Mouse (Mus musculus) limb, embryonic 13.5 days (tissue): Measurements from ENCODE around the gene Scn1b. TPM values are rescaled to one million over a fixed set of nuclear protein-coding genes. Genes with fewer than 3 reads are reported as not detected.

Source experiments
- ATAC-seq: fragments of 200-750 bp; cut with Nextera tagmentation; 2 replicates; pipeline ENCODE4 v1.8.0; 2017; ENCODE audit warnings: low read depth, moderate number of reproducible peaks, moderate TSS enrichment; ENCODE audit not compliant: low FRiP score
- H3K27ac ChIP-seq: fragments of 300-500 bp; sonication (generic); 2 replicates; pipeline ENCODE4 v1.5.1; 2015; ENCODE audit warnings: inconsistent platforms, mild to moderate bottlenecking, moderate library complexity
- H3K27me3 ChIP-seq: fragments of 300-500 bp; sonication (generic); 2 replicates; pipeline ENCODE4 v1.6.1; 2015; ENCODE audit warnings: mild to moderate bottlenecking, inconsistent platforms
- H3K36me3 ChIP-seq: fragments of 300-500 bp; sonication (generic); 2 replicates; pipeline ENCODE4 v1.6.1; 2015; ENCODE audit warnings: inconsistent platforms, mild to moderate bottlenecking, moderate library complexity
- H3K4me1 ChIP-seq: fragments of 300-500 bp; sonication (generic); 2 replicates; pipeline ENCODE4 v1.6.1; 2015; ENCODE audit warnings: inconsistent platforms
- H3K4me2 ChIP-seq: fragments of 300-500 bp; sonication (generic); replicated peaks from 2 replicates; pipeline ENCODE4 v1.6.1; 2015; ENCODE audit warnings: inconsistent platforms, mild to moderate bottlenecking, moderate library complexity
- H3K4me3 ChIP-seq: fragments of 300-500 bp; sonication (generic); 2 replicates; pipeline ENCODE4 v1.5.1; 2015; ENCODE audit warnings: moderate library complexity, mild to moderate bottlenecking, inconsistent platforms
- H3K9ac ChIP-seq: fragments of 300-500 bp; sonication (generic); 2 replicates; pipeline ENCODE4 v1.6.1; 2015; ENCODE audit warnings: mild to moderate bottlenecking, inconsistent platforms
- H3K9me3 ChIP-seq: fragments of 300-500 bp; sonication (generic); 2 replicates; pipeline ENCODE4 v1.6.1; 2016; ENCODE audit warnings: inconsistent platforms
- WGBS: fragments of 180-500 bp; shearing (Covaris S2); methylation state at CpG from one replicate; pipeline ENCODE4 v1.1.7; 2015; 5-methylcytosine and 5-hydroxymethylcytosine counted together
- polyA plus RNA-seq: library from polyadenylated mRNA; unstranded; fragments of >200 nt; fragmentation: Nextera tagmentation; extraction: Ambion mirVana; gene quantifications from 2 replicates; pipeline ENCODE4 v1.2.1, GENCODE M21; 2015

The Scn1b gene
- polyA plus RNA-seq, 1 experiment from 2014 or later, result 4.5 TPM

DNA sequence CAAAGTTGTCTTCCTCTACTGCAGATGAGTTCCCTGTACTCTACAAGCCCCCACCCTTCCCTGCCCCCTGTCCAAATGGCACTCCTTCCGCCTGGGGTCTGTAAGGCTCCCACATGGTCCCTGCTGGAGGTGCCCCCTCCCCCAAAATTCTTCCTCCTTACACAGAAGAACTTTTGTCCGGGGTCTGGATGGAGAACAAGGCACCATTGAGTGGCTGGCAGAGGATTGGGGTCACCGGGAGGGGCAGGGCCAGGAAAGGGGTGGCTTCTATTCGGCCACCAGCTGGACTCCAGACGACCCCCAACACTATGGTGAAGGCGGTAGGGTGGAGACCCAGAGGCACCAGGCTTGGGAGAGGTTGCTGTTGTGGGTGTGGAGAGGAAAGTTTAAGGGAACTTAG, 49.3 kb downstream of the Scn1b start:
- 48% methylated on average over 6 of the region's 6 CpGs for WGBS
- peak; percentile 69 for ATAC-seq
- H3K9ac ChIP-seq, result no peak overlapping the region
- no peaks in the 10 kb centered on the region for H3K27me3 ChIP-seq
- H3K27ac ChIP-seq, result peak overlapping the region; percentile 59; the same call in 1 of the 2 replicates
- H3K4me1 ChIP-seq, result peaks cover 23% of the 10 kb centered on the region
- H3K4me2 ChIP-seq, result peak overlapping the region; percentile 19
- no peaks in the 10 kb centered on the region for H3K36me3 ChIP-seq
- no peak overlapping the region for H3K4me3 ChIP-seq
- H3K9me3 ChIP-seq, result no peaks in the 10 kb centered on the region

GRCm38 (mm10) chr7:31076492-31076891, 50.3 kb downstream of the Scn1b start, which contains the start of gene Fxyd3:
TSS of gene Fxyd3 (minus strand) at chr7:31076704.
- H3K27me3 ChIP-seq, result no peaks in the 10 kb centered on the region
- peak within 1 kb of the TSS; percentile 41 for H3K4me2 ChIP-seq
- peak within 1 kb of the TSS; percentile 40; the same call in 1 of the 2 replicates for H3K27ac ChIP-seq
- 43% methylated on average over 5 of the region's 5 CpGs for WGBS
- no peaks in the 10 kb centered on the region for H3K9me3 ChIP-seq
- H3K4me1 ChIP-seq, result peaks cover 23% of the 10 kb centered on the region
- no peak within 1 kb of the TSS for H3K9ac ChIP-seq
- peak within 1 kb of the TSS; percentile 7; the same call in 1 of the 2 replicates for H3K4me3 ChIP-seq
- H3K36me3 ChIP-seq, result no peaks in the 10 kb centered on the region
- no peak for ATAC-seq

- WGBS, result 69% methylated on average over 5 of the region's 5 CpGs
- ATAC-seq, result no peak
- no peaks in the 10 kb centered on the region for H3K27me3 ChIP-seq
Observed at GRCm38 (mm10) chr7:31074713-31075069, 52.1 kb downstream of the Scn1b start.

DNA sequence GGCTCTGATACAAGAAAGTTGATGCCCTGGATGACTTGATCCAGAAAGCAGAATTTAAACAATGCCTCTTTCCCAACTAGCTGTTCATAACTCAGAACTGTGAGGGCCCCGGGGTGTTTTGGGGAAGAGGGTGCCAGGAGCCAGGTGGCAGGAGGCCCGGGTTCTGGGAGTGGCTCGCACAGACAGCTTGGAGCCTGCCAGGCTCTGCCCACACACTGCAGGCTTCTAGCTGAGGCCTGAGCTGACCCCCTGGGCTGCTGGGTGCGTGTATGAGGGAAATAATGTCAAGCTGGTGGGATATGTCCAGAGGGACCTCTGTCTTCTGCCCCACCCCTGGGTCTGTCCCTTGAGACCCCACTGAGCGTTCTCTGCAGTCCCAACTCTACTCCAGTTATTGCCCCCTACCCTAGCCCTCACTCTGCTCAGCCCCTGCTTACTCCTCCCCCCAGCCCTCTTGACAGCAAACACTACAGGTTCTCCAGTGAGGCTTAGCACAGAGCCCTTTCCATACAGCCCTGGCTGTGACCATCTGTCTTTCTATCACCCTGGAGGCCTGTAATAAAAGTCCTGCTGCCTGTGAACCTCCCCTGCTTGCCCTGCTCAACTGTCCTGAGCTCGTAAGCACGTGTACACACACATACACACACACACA, 52.6 kb downstream of the Scn1b start:
- Histone ChIP-seq H3K4me1 (peaks cover 23% of the 10 kb centered on the region), H3K9ac (no peak overlapping the region), H3K27me3 (no peaks in the 10 kb centered on the region), H3K27ac (no peak overlapping the region), H3K9me3 (no peaks in the 10 kb centered on the region), H3K4me3 (no peak overlapping the region), H3K4me2 (no peak overlapping the region), H3K36me3 (no peaks in the 10 kb centered on the region)
- no peak for ATAC-seq
- 51% methylated on average over 7 of the region's 7 CpGs for WGBS

More at GRCm38 (mm10) chr7:31074713-31075069, 52.1 kb downstream of the Scn1b start:
- H3K4me2 ChIP-seq, result no peak overlapping the region
- H3K9ac ChIP-seq, result no peak overlapping the region
- no peak overlapping the region for H3K27ac ChIP-seq
- H3K9me3 ChIP-seq, result no peaks in the 10 kb centered on the region
- peaks cover 23% of the 10 kb centered on the region for H3K4me1 ChIP-seq
- H3K4me3 ChIP-seq, result no peak overlapping the region
- no peaks in the 10 kb centered on the region for H3K36me3 ChIP-seq

DNA sequence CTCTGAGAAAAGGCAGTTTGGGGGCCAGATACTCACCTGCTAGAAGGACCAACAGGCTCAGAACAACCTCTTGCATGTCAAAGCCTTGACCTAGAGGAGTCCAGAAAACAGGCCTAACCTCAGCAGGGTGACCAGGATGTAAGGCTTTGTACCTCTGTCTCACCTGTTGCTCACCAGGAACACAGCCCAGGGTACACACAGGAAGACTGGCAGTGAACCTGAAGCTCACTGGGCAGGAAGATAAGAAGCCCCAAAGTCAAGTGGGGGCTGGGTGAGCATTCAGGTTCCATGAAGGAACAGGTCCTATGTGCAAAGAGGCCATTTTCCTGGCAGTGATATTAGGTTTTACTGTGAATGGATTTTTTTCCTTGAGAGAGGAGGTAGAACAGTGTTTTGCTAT, 53.3 kb downstream of the Scn1b start:
- H3K27ac ChIP-seq, result no peak overlapping the region
- H3K27me3 ChIP-seq, result no peaks in the 10 kb centered on the region
- H3K4me2 ChIP-seq, result no peak overlapping the region
- no peak for ATAC-seq
- H3K4me3 ChIP-seq, result no peak overlapping the region
- no peaks in the 10 kb centered on the region for H3K36me3 ChIP-seq
- H3K4me1 ChIP-seq, result peaks cover 27% of the 10 kb centered on the region
- no peak overlapping the region for H3K9ac ChIP-seq
- H3K9me3 ChIP-seq, result no peaks in the 10 kb centered on the region

DNA sequence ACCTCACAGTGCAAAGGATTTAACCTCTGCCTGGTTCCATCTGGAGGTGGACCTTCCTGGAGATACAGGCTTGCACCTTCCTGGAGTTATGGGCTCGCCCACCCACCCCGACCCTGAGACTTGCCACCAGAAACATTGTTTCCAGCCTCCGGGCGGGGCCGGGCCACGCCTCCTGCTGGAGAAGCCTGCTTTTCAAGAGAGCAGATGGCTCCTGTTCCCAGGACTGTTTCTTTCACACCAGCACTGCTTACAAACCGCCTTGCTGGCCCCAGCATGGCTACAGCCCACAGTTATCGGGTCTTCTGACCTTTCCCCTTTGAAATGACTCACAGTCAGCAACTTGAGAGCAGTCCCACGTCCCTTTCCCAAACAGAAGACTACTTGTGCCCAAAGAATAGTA, 54.5 kb downstream of the Scn1b start:
- Histone ChIP-seq H3K9ac (no peak overlapping the region), H3K4me1 (peaks cover 33% of the 10 kb centered on the region), H3K4me2 (no peak overlapping the region), H3K27me3 (no peaks in the 10 kb centered on the region), H3K4me3 (no peak overlapping the region), H3K9me3 (no peaks in the 10 kb centered on the region), H3K36me3 (no peaks in the 10 kb centered on the region), H3K27ac (no peak overlapping the region)
- ATAC-seq, result no peak
- WGBS, result 28% methylated on average over 9 of the region's 9 CpGs

DNA sequence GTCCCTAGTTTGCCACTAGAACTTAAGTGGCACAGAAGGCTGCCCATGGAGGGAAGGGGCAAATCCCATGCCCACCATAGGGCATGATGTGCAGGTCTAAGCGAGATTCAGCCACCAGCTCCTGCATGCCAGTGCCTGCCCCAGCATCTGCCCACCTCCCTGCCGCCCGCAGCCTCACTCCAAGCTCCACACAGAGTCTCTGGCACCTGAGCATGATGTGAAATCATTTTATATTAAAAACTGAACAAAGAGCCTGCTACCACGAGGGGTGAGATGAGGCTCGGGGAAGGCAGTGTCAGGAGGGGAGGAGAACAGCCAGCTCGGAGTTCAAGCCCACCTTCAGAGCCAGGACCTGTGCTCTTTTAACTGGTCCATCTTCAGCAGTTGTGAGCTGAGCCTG, 56.5 kb downstream of the Scn1b start:
- Histone ChIP-seq H3K4me3 (no peak overlapping the region), H3K36me3 (no peaks in the 10 kb centered on the region), H3K4me1 (peaks cover 20% of the 10 kb centered on the region), H3K27ac (no peak overlapping the region), H3K9me3 (no peaks in the 10 kb centered on the region), H3K27me3 (no peaks in the 10 kb centered on the region), H3K9ac (no peak overlapping the region), H3K4me2 (no peak overlapping the region)
- WGBS, result 78% methylated on average over 6 of the region's 6 CpGs
- ATAC-seq, result no peak

- Histone ChIP-seq H3K9me3 (no peaks in the 10 kb centered on the region), H3K4me3 (no peak overlapping the region), H3K4me2 (no peak overlapping the region), H3K4me1 (peaks cover 20% of the 10 kb centered on the region), H3K36me3 (no peaks in the 10 kb centered on the region), H3K9ac (no peak overlapping the region), H3K27me3 (no peaks in the 10 kb centered on the region), H3K27ac (no peak overlapping the region)
- 79% methylated on average over 14 of the region's 14 CpGs for WGBS
- ATAC-seq, result no peak
Observed at GRCm38 (mm10) chr7:31069491-31069890, 57.3 kb downstream of the Scn1b start.

DNA sequence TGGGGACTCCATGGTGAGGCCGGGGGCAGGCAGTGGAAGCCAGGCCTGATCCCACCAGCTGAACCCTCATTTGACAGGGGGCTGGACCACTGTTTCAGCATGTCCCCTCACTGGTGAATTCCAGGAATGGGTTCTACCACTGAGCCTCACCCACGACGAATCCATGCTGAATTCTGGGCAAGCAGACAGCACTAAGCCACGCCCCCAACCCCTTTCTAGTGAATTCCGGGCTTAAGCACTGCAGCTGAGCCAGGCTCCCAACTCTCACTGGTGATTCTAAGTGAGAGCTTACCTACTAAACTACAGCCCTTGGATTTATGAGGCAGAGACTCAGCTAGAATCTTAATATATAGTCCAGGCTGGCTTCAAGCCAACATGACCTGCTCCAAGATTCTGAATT, 59.0 kb downstream of the Scn1b start:
- WGBS, result 26% methylated on average over 5 of the region's 5 CpGs
- no peak overlapping the region for H3K4me2 ChIP-seq
- peak overlapping the region; percentile 75 for H3K27ac ChIP-seq
- ATAC-seq, result peak; percentile 86
- H3K9me3 ChIP-seq, result no peaks in the 10 kb centered on the region
- no peak overlapping the region for H3K9ac ChIP-seq
- H3K27me3 ChIP-seq, result no peaks in the 10 kb centered on the region
- H3K4me1 ChIP-seq, result peaks cover 20% of the 10 kb centered on the region
- H3K4me3 ChIP-seq, result no peak overlapping the region
- H3K36me3 ChIP-seq, result no peaks in the 10 kb centered on the region

Other genes with a start within 250 kb of the Scn1b start
- 0.09 and 0.32 TPM in 2 replicates for gene Cd22, start 246.7 kb downstream of the Scn1b start, polyA plus RNA-seq
- 0.38 and 0.42 TPM in 2 replicates for gene Mag, start 212.1 kb downstream of the Scn1b start, polyA plus RNA-seq
- not detected in 2 replicates for gene Hamp2, start 202.3 kb downstream of the Scn1b start, polyA plus RNA-seq
- gene Hamp, start 183.0 kb downstream of the Scn1b start, polyA plus RNA-seq, result not detected in 2 replicates
- gene Usf2, start 170.2 kb downstream of the Scn1b start, polyA plus RNA-seq, result 27.9 and 28.7 TPM in 2 replicates
- 25.4 and 25.9 TPM in 2 replicates for gene Lsr, start 153.5 kb downstream of the Scn1b start, polyA plus RNA-seq
- 0.70 and 0.78 TPM in 2 replicates for gene Fam187b, start 153.2 kb downstream of the Scn1b start, polyA plus RNA-seq
- 17.1 and 18.3 TPM in 2 replicates for gene Fxyd5, start 84.5 kb downstream of the Scn1b start, polyA plus RNA-seq
- gene Fxyd7, start 75.5 kb downstream of the Scn1b start, polyA plus RNA-seq, result 20.0 and 21.3 TPM in 2 replicates
- 61.7 and 71.2 TPM in 2 replicates for gene Fxyd1, start 69.8 kb downstream of the Scn1b start, polyA plus RNA-seq
- gene Lgi4, start 67.7 kb downstream of the Scn1b start, polyA plus RNA-seq, result 0.59 and 0.67 TPM in 2 replicates
- gene Fxyd3, start 50.3 kb downstream of the Scn1b start, polyA plus RNA-seq, result 32.9 and 34.8 TPM in 2 replicates
- gene Hpn, start 11.7 kb downstream of the Scn1b start, polyA plus RNA-seq, result 3.0 and 3.2 TPM in 2 replicates
- 79.8 and 83.2 TPM in 2 replicates for gene Gramd1a, start 28.9 kb upstream of the Scn1b start, polyA plus RNA-seq
- not detected in 2 replicates for gene Scgb2b2, start 163.5 kb upstream of the Scn1b start, polyA plus RNA-seq
- gene Scgb1b2, start 164.8 kb upstream of the Scn1b start, polyA plus RNA-seq, result not detected in 2 replicates
- gene Scgb2b3, start 235.1 kb upstream of the Scn1b start, polyA plus RNA-seq, result not detected in 2 replicates
- gene Scgb1b3, start 248.6 kb upstream of the Scn1b start, polyA plus RNA-seq, result not detected in 2 replicates